Mouse (Mus musculus) neural tube, embryonic 11.5 days (tissue): ENCODE data around the gene Adarb1. TPM values are rescaled to one million over a fixed set of nuclear protein-coding genes. Genes with fewer than 3 reads are reported as not detected.

Experiments
- ATAC-seq: fragments of 200-750 bp; cut with Nextera tagmentation; 2 replicates; pipeline ENCODE4 v1.8.0; 2017; ENCODE audit warnings: moderate number of reproducible peaks, mild to moderate bottlenecking, moderate TSS enrichment, moderate library complexity; ENCODE audit not compliant: insufficient read depth, low FRiP score, low TSS enrichment
- DNase-seq: peaks from one replicate; pipeline ENCODE4 v3.0.0-alpha.2; 2015; ENCODE audit warnings: low spot score
- H3K27ac ChIP-seq: fragments of 300-500 bp; sonication (generic); 2 replicates; pipeline ENCODE4 v1.5.1; 2014; ENCODE audit warnings: low read depth, mild to moderate bottlenecking, low read length
- H3K27me3 ChIP-seq: fragments of 300-500 bp; sonication (generic); 2 replicates; pipeline ENCODE4 v1.6.1; 2014; ENCODE audit warnings: mild to moderate bottlenecking, low read length, mixed read lengths; ENCODE audit not compliant: control insufficient read depth, insufficient read depth
- H3K36me3 ChIP-seq: fragments of 300-500 bp; sonication (generic); 2 replicates; pipeline ENCODE4 v1.6.1; 2014; ENCODE audit warnings: mild to moderate bottlenecking, low read length, moderate library complexity, mixed read lengths; ENCODE audit not compliant: control insufficient read depth, insufficient read depth
- H3K4me1 ChIP-seq: fragments of 300-500 bp; sonication (generic); 2 replicates; pipeline ENCODE4 v1.6.1; 2014; ENCODE audit warnings: low read length, mixed read lengths; ENCODE audit not compliant: control insufficient read depth, insufficient read depth
- H3K4me2 ChIP-seq: fragments of 300-500 bp; sonication (generic); 2 replicates; pipeline ENCODE4 v1.6.1; 2014; ENCODE audit warnings: low read depth, mild to moderate bottlenecking, moderate library complexity
- H3K4me3 ChIP-seq: fragments of 300-500 bp; sonication (generic); 2 replicates; pipeline ENCODE4 v1.5.1; 2014; ENCODE audit warnings: low read depth, low read length
- H3K9ac ChIP-seq: fragments of 300-500 bp; sonication (generic); 2 replicates; pipeline ENCODE4 v1.6.1; 2014; ENCODE audit warnings: mild to moderate bottlenecking, low read length
- H3K9me3 ChIP-seq: fragments of 300-500 bp; sonication (generic); 2 replicates; pipeline ENCODE4 v1.6.1; 2016; ENCODE audit warnings: low read length; ENCODE audit not compliant: control insufficient read depth
- WGBS: fragments of 180-500 bp; shearing (Covaris S2); extraction: QIAGEN DNeasy Blood & Tissue Kit; methylation state at CpG from one replicate; pipeline ENCODE4 v1.1.7; 2014; 5-methylcytosine and 5-hydroxymethylcytosine counted together
- polyA plus RNA-seq: library from polyadenylated mRNA; unstranded; fragments of >200 nt; fragmentation: Nextera tagmentation; extraction: Ambion mirVana; gene quantifications from 2 replicates; pipeline ENCODE4 v1.2.1, GENCODE M21; 2014

The Adarb1 gene
- polyA plus RNA-seq, 1 experiment from 2014 or later: 5.1 TPM

DNA sequence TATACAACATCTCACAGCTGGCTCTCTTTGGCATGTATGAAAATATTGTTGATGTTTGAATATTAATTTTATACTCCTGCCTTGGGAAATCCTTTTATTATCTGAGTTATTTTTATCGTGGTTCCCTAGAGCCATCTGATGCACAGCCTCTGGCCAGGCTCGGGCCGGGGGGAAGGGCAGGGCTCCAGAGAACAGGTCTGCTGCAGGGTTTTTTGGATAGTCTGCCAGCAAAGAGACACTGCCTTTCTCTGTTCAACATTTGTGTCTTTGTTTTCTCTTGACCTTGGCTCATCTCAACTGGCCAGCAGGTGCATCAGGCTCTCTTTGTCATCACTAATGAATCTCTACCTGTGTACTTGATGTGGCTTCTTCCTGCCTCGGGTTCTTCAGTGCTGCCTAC lies 32.3 kb downstream of the Adarb1 start:
- DNase-seq (no peak), ATAC-seq (no peak)
- no peaks in the 10 kb centered on the region for H3K27me3 ChIP-seq
- no peak overlapping the region for H3K27ac ChIP-seq
- 91% methylated on average over 4 of the region's 4 CpGs for WGBS
- no peaks in the 10 kb centered on the region for H3K36me3 ChIP-seq
- H3K9me3 ChIP-seq: no peaks in the 10 kb centered on the region
- no peak overlapping the region for H3K4me3 ChIP-seq
- H3K4me2 ChIP-seq: no peak overlapping the region
- H3K9ac ChIP-seq: no peak overlapping the region
- H3K4me1 ChIP-seq: no peaks in the 10 kb centered on the region

DNA sequence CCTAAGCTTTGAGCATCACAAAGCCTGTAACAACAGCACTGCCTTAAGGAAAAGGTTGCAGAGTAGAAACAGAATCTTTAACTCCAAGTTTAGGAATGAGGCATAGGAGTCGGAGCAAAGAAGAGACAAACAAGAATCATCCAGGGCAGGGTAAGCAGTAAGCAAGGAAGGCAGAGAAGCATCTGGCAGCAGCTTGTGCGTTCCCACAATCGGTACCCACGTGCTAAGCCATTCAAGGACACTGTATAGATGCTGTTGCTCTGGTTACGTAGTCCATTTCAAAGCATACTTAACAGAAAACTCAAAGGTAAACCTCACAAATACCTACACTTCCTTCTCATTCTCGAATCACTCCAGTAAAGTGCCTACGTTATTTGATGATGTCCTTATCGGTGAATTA lies 35.0 kb downstream of the Adarb1 start:
- no peak for ATAC-seq
- no peaks in the 10 kb centered on the region for H3K36me3 ChIP-seq
- WGBS: 91% methylated on average over 8 of the region's 8 CpGs

GRCm38 (mm10) chr10:77381191-77381590 lies 36.9 kb downstream of the Adarb1 start:
- no peaks in the 10 kb centered on the region for H3K9me3 ChIP-seq
- ATAC-seq (no peak), DNase-seq (no peak)
- no peaks in the 10 kb centered on the region for H3K27me3 ChIP-seq
- no peak overlapping the region for H3K27ac ChIP-seq
- no peaks in the 10 kb centered on the region for H3K4me1 ChIP-seq
- H3K9ac ChIP-seq: no peak overlapping the region
- WGBS: 74% methylated on average over 2 of the region's 2 CpGs
- no peaks in the 10 kb centered on the region for H3K36me3 ChIP-seq
- no peak overlapping the region for H3K4me2 ChIP-seq
- H3K4me3 ChIP-seq: no peak overlapping the region

More for the DNA sequence above, 35.0 kb downstream of the Adarb1 start:
- DNase-seq: no peak
- no peak overlapping the region for H3K27ac ChIP-seq
- H3K4me1 ChIP-seq: no peaks in the 10 kb centered on the region
- no peak overlapping the region for H3K4me2 ChIP-seq
- no peaks in the 10 kb centered on the region for H3K27me3 ChIP-seq
- no peak overlapping the region for H3K9ac ChIP-seq
- H3K4me3 ChIP-seq: no peak overlapping the region
- H3K9me3 ChIP-seq: no peaks in the 10 kb centered on the region

GRCm38 (mm10) chr10:77380716-77381115 lies 37.4 kb downstream of the Adarb1 start:
- ATAC-seq: no peak
- Histone ChIP-seq H3K27ac (no peak overlapping the region), H3K36me3 (no peaks in the 10 kb centered on the region), H3K9me3 (no peaks in the 10 kb centered on the region), H3K9ac (no peak overlapping the region), H3K27me3 (no peaks in the 10 kb centered on the region), H3K4me1 (no peaks in the 10 kb centered on the region), H3K4me2 (no peak overlapping the region), H3K4me3 (no peak overlapping the region)
- WGBS: 80% methylated on average over 6 of the region's 6 CpGs
- no peak for DNase-seq

DNA sequence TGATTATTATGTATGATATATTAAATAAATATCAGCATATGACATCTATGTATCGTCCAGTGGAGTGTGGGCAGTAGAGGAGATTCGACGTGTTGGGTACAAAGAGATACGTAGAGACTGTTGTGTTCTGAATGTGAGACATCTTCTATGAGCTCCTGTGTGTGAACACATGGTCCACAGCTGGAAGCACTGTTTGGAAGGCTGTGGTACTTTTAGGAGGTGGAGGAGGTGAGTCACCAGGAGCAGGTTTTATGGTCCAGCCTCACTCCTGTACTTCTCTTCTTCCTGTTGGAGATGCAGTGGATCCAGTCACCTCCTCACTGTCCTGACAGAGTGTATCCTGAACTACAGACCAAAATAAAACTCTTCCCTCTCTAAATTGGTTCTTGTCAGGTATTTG lies 38.9 kb downstream of the Adarb1 start:
- DNase-seq: no peak
- H3K9me3 ChIP-seq: no peaks in the 10 kb centered on the region
- ATAC-seq: no peak
- no peak overlapping the region for H3K4me2 ChIP-seq
- WGBS: 88% methylated on average over 4 of the region's 4 CpGs
- H3K4me3 ChIP-seq: no peak overlapping the region
- no peaks in the 10 kb centered on the region for H3K4me1 ChIP-seq
- no peaks in the 10 kb centered on the region for H3K36me3 ChIP-seq
- H3K9ac ChIP-seq: no peak overlapping the region
- H3K27me3 ChIP-seq: no peaks in the 10 kb centered on the region
- H3K27ac ChIP-seq: no peak overlapping the region

GRCm38 (mm10) chr10:77376056-77376455 lies 42.0 kb downstream of the Adarb1 start:
- no peaks in the 10 kb centered on the region for H3K27me3 ChIP-seq
- H3K9ac ChIP-seq: no peak overlapping the region
- WGBS: 96% methylated on average over 1 of the region's 1 CpGs
- H3K9me3 ChIP-seq: no peaks in the 10 kb centered on the region
- no peaks in the 10 kb centered on the region for H3K36me3 ChIP-seq
- no peak overlapping the region for H3K4me3 ChIP-seq
- no peaks in the 10 kb centered on the region for H3K4me1 ChIP-seq
- no peak overlapping the region for H3K27ac ChIP-seq
- DNase-seq: no peak
- ATAC-seq: no peak
- no peak overlapping the region for H3K4me2 ChIP-seq

GRCm38 (mm10) chr10:77374948-77375347 lies 43.1 kb downstream of the Adarb1 start:
- Histone ChIP-seq H3K27ac (no peak overlapping the region), H3K9ac (no peak overlapping the region), H3K9me3 (no peaks in the 10 kb centered on the region), H3K4me3 (no peak overlapping the region), H3K4me2 (no peak overlapping the region), H3K4me1 (no peaks in the 10 kb centered on the region), H3K27me3 (no peaks in the 10 kb centered on the region), H3K36me3 (no peaks in the 10 kb centered on the region)
- DNase-seq: no peak
- 94% methylated on average over 1 of the region's 1 CpGs for WGBS
- no peak for ATAC-seq

DNA sequence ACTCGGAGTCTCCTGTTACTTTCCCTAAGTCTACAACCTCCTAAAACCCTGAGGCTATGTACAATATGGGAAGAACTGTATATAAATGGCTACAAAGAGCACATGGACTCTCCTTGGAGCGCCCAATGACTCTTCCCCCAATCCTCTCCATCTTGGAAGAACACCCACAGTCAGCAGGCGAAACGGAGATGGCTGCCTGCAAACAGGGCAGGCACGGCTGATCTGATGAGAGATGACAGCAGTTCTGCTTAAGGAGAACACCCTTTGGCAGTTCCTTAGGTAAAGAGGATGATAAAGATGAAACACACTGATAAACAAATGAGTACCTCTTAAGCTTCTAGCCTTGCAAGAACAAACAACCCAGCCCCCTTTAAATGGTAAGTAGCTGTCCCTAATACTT lies 43.7 kb downstream of the Adarb1 start:
- Histone ChIP-seq H3K4me1 (no peaks in the 10 kb centered on the region), H3K36me3 (no peaks in the 10 kb centered on the region), H3K27ac (no peak overlapping the region), H3K27me3 (no peaks in the 10 kb centered on the region), H3K9me3 (no peaks in the 10 kb centered on the region), H3K4me3 (no peak overlapping the region), H3K4me2 (no peak overlapping the region), H3K9ac (no peak overlapping the region)
- DNase-seq: no peak
- ATAC-seq: no peak
- WGBS: 91% methylated on average over 5 of the region's 5 CpGs

DNA sequence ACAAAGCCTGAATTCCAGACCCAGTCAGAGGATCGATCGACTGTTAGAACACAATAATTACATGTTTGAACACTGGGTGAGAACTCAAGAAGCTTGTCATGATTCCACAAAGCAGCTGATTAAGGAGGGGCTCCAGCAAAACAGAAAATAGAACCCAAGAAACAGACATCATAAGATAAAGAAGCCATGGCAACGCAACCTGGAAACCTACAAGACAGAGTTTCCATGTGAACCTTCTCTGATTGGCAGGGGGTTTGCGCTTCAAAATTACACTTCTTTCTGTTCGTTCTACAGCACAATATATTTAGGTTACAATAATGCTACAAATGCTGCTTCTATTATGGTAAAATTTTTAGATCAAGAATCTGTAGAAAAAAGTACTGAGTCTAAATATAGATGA lies 47.9 kb downstream of the Adarb1 start:
- WGBS: 90% methylated on average over 5 of the region's 5 CpGs
- H3K9ac ChIP-seq: no peak overlapping the region
- no peak for ATAC-seq
- no peaks in the 10 kb centered on the region for H3K9me3 ChIP-seq
- H3K4me2 ChIP-seq: no peak overlapping the region
- H3K27me3 ChIP-seq: no peaks in the 10 kb centered on the region
- DNase-seq: no peak
- no peak overlapping the region for H3K4me3 ChIP-seq
- no peaks in the 10 kb centered on the region for H3K36me3 ChIP-seq
- no peak overlapping the region for H3K27ac ChIP-seq
- H3K4me1 ChIP-seq: no peaks in the 10 kb centered on the region
